Mouse (Mus musculus): Measurements from ENCODE around the gene Myo5c. TPM values are rescaled to one million over a fixed set of nuclear protein-coding genes. Genes with fewer than 3 reads are reported as not detected.

The Myo5c gene
- polyA plus RNA-seq, 1 experiment: 7.1 TPM

GRCm38 (mm10) chr9:75319365-75319764, 87.5 kb downstream of the Myo5c start:
- TF ChIP-seq POLR2A (IDR thresholded peaks at IDR 0.05; ENCODE audit: low read depth, low read length): no peak
- no peak for TF ChIP-seq CTCF (conservative IDR thresholded peaks at IDR 0.05; ENCODE audit: insufficient read depth, insufficient read length, low read depth, low read length)
- WGBS: 93% methylated on average over 3 of the region's 3 CpGs
- H3K27me3 ChIP-seq (replicated peaks; ENCODE audit: control insufficient read depth, insufficient read depth, low read length): no peaks in the 10 kb centered on the region
- no peak for DNase-seq
- no peaks in the 10 kb centered on the region for H3K36me3 ChIP-seq (ENCODE audit: control insufficient read depth, insufficient read depth, low read length)
- no peak overlapping the region for H3K4me3 ChIP-seq (ENCODE audit: insufficient read depth, low read depth, low read length)
- H3K27ac ChIP-seq (ENCODE audit: insufficient read depth, low read depth, low read length): no peak overlapping the region
- no peaks in the 10 kb centered on the region for H3K4me1 ChIP-seq (ENCODE audit: control insufficient read depth, insufficient read depth, low read length)

GRCm38 (mm10) chr9:75322099-75322885, 90.5 kb downstream of the Myo5c start:
- Histone ChIP-seq H3K27ac (ENCODE audit: insufficient read depth, low read depth, low read length) (no peak overlapping the region), H3K4me1 (ENCODE audit: control insufficient read depth, insufficient read depth, low read length) (no peaks in the 10 kb centered on the region), H3K36me3 (ENCODE audit: control insufficient read depth, insufficient read depth, low read length) (no peaks in the 10 kb centered on the region), H3K27me3 (replicated peaks; ENCODE audit: control insufficient read depth, insufficient read depth, low read length) (no peaks in the 10 kb centered on the region), H3K4me3 (ENCODE audit: insufficient read depth, low read depth, low read length) (no peak overlapping the region)
- DNase-seq: peak; percentile 21
- WGBS: 60% methylated on average over 13 of the region's 13 CpGs
- TF ChIP-seq POLR2A (IDR thresholded peaks at IDR 0.05; ENCODE audit: low read depth, low read length) (no peak), CTCF (conservative IDR thresholded peaks at IDR 0.05; ENCODE audit: insufficient read depth, insufficient read length, low read depth, low read length) (no peak)

- H3K27me3 ChIP-seq (replicated peaks; ENCODE audit: control insufficient read depth, insufficient read depth, low read length): no peaks in the 10 kb centered on the region
- no peak overlapping the region for H3K27ac ChIP-seq (ENCODE audit: insufficient read depth, low read depth, low read length)
- no peaks in the 10 kb centered on the region for H3K36me3 ChIP-seq (ENCODE audit: control insufficient read depth, insufficient read depth, low read length)
- H3K4me1 ChIP-seq (ENCODE audit: control insufficient read depth, insufficient read depth, low read length): no peaks in the 10 kb centered on the region
- DNase-seq: no peak
- 89% methylated on average over 3 of the region's 3 CpGs for WGBS
- TF ChIP-seq CTCF (conservative IDR thresholded peaks at IDR 0.05; ENCODE audit: insufficient read depth, insufficient read length, low read depth, low read length) (no peak), POLR2A (IDR thresholded peaks at IDR 0.05; ENCODE audit: low read depth, low read length) (no peak)
- H3K4me3 ChIP-seq (ENCODE audit: insufficient read depth, low read depth, low read length): no peak overlapping the region
Measured at GRCm38 (mm10) chr9:75328047-75328446, 96.2 kb downstream of the Myo5c start.

- Histone ChIP-seq H3K4me1 (ENCODE audit: control insufficient read depth, insufficient read depth, low read length) (no peaks in the 10 kb centered on the region), H3K4me3 (ENCODE audit: insufficient read depth, low read depth, low read length) (no peak overlapping the region), H3K36me3 (ENCODE audit: control insufficient read depth, insufficient read depth, low read length) (no peaks in the 10 kb centered on the region), H3K27ac (ENCODE audit: insufficient read depth, low read depth, low read length) (no peak overlapping the region), H3K27me3 (replicated peaks; ENCODE audit: control insufficient read depth, insufficient read depth, low read length) (no peaks in the 10 kb centered on the region)
- TF ChIP-seq POLR2A (IDR thresholded peaks at IDR 0.05; ENCODE audit: low read depth, low read length) (no peak), CTCF (conservative IDR thresholded peaks at IDR 0.05; ENCODE audit: insufficient read depth, insufficient read length, low read depth, low read length) (no peak)
- DNase-seq: no peak
- 85% methylated on average over 8 of the region's 8 CpGs for WGBS
Measured at GRCm38 (mm10) chr9:75330821-75331220, 99.0 kb downstream of the Myo5c start.

- TF ChIP-seq POLR2A (IDR thresholded peaks at IDR 0.05; ENCODE audit: low read depth, low read length) (no peak), CTCF (conservative IDR thresholded peaks at IDR 0.05; ENCODE audit: insufficient read depth, insufficient read length, low read depth, low read length) (no peak)
- Histone ChIP-seq H3K4me1 (ENCODE audit: control insufficient read depth, insufficient read depth, low read length) (no peaks in the 10 kb centered on the region), H3K4me3 (ENCODE audit: insufficient read depth, low read depth, low read length) (no peak overlapping the region), H3K27me3 (replicated peaks; ENCODE audit: control insufficient read depth, insufficient read depth, low read length) (no peaks in the 10 kb centered on the region), H3K36me3 (ENCODE audit: control insufficient read depth, insufficient read depth, low read length) (no peaks in the 10 kb centered on the region; the same call in 1 of the 2 replicates), H3K27ac (ENCODE audit: insufficient read depth, low read depth, low read length) (no peak overlapping the region)
- no peak for DNase-seq
- WGBS: 81% methylated on average over 4 of the region's 4 CpGs
Measured at GRCm38 (mm10) chr9:75334440-75334839, 102.6 kb downstream of the Myo5c start.

GRCm38 (mm10) chr9:75338016-75338415, 106.2 kb downstream of the Myo5c start:
- no peaks in the 10 kb centered on the region for H3K27me3 ChIP-seq (replicated peaks; ENCODE audit: control insufficient read depth, insufficient read depth, low read length)
- H3K27ac ChIP-seq (ENCODE audit: insufficient read depth, low read depth, low read length): no peak overlapping the region
- no peak for DNase-seq
- H3K36me3 ChIP-seq (ENCODE audit: control insufficient read depth, insufficient read depth, low read length): no peaks in the 10 kb centered on the region; the same call in 1 of the 2 replicates
- TF ChIP-seq CTCF (conservative IDR thresholded peaks at IDR 0.05; ENCODE audit: insufficient read depth, insufficient read length, low read depth, low read length) (no peak), POLR2A (IDR thresholded peaks at IDR 0.05; ENCODE audit: low read depth, low read length) (no peak)
- no peaks in the 10 kb centered on the region for H3K4me1 ChIP-seq (ENCODE audit: control insufficient read depth, insufficient read depth, low read length)
- H3K4me3 ChIP-seq (ENCODE audit: insufficient read depth, low read depth, low read length): no peak overlapping the region
- 85% methylated on average over 6 of the region's 6 CpGs for WGBS

GRCm38 (mm10) chr9:75342433-75342832, 110.6 kb downstream of the Myo5c start:
- TF ChIP-seq POLR2A (IDR thresholded peaks at IDR 0.05; ENCODE audit: low read depth, low read length): no peak
- TF ChIP-seq CTCF (conservative IDR thresholded peaks at IDR 0.05; ENCODE audit: insufficient read depth, insufficient read length, low read depth, low read length): no peak
- H3K27ac ChIP-seq (ENCODE audit: insufficient read depth, low read depth, low read length): no peak overlapping the region
- H3K4me1 ChIP-seq (ENCODE audit: control insufficient read depth, insufficient read depth, low read length): no peaks in the 10 kb centered on the region
- no peaks in the 10 kb centered on the region; the same call in 1 of the 2 replicates for H3K36me3 ChIP-seq (ENCODE audit: control insufficient read depth, insufficient read depth, low read length)
- H3K4me3 ChIP-seq (ENCODE audit: insufficient read depth, low read depth, low read length): no peak overlapping the region
- no peaks in the 10 kb centered on the region for H3K27me3 ChIP-seq (replicated peaks; ENCODE audit: control insufficient read depth, insufficient read depth, low read length)
- WGBS: 84% methylated on average over 4 of the region's 4 CpGs
- no peak for DNase-seq

Data from kidney, adult 2 months (tissue).